Mouse (Mus musculus): ENCODE measurements around the gene Rora.

Rora gene

DNA sequence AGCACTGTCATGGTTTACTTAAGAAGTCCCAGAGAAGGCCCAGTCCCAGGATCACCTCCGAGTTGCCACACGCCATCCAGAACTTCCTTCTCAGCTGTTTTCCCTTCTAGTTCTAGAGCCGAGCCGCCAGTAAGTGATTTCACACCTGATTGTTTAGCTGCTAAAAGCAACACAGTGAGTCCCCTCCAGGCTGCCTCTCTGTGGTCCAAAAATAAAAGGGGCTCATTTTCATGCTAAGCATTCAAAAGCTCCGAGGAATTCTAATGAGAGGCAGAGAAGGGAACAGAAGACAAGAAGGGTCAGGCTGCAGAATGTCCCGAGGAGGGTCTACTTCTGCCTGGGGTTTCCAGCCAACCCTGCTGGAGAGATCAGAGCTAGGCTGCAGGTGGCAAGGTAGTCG, 580.9 kb downstream of the Rora start:
- no peak for DNase-seq (ENCODE audit: low read depth)

GRCm38 (mm10) chr9:69237316-69237715, 583.7 kb downstream of the Rora start:
- no peak for DNase-seq (ENCODE audit: low read depth)

DNA sequence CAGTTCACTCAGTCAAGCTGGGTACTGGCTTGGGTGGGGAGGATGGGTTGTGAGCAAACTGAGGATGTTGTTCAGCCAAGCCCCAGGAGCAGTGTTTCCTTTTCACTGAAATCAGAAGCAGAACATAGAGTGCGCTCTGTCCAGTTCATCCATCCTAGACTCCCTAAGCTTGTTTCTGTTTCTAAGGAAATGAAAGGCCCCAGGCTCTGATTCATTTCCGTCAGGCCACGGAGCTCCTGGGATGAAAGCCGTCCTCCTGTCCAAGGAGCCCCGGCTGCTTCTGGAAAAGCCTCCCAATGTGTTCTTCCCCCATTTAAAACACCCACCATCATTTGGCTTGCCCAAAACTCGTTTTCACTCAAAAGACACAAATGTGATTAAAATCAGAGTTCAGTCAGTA, 589.0 kb downstream of the Rora start:
- no peak for DNase-seq (ENCODE audit: low read depth)

DNA sequence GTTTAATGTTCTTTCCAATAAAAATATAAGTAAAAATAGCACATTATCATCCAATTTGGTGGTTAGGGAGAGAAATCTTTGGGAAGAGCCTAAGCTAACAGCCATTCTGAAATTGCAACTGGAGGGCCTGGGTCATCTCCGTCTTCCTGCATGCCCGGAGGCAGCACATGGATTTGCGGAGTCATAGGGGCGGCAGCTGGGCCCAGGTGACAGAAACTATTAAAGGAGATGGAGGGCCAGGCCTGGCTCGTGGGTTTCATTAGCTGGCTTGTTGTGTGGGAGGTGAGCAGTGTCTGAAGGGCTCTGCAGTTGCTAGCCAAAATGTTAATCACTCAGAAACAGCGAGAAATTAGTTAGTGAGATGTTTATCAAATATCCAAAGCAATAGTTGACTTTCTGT, 590.0 kb downstream of the Rora start:
- no peak for DNase-seq (ENCODE audit: low read depth)

- DNase-seq (ENCODE audit: low read depth), result no peak
Measured at GRCm38 (mm10) chr9:69246225-69246624, 592.6 kb downstream of the Rora start.

GRCm38 (mm10) chr9:69249586-69249985, 596.0 kb downstream of the Rora start:
- DNase-seq (ENCODE audit: low read depth), result no peak

DNA sequence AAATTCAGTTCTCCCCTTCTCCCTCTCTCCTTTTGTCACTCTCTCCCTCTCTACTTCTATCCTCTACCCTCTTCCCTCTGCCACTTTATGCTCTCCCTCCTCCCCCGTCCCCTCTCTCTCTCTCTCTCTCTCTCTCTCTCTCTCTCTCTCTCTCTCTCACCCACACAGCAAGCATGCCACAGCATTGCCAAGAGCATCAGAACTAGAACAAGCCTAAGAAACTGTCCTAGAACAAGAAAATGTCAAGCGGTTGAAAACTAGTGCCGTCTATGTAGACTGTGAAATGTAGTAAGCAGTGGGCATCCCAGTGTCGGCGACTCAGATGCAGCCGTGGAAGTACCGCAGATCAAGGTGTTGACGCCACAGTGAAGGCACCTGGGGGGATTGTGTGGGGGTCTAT, 596.7 kb downstream of the Rora start:
- DNase-seq (ENCODE audit: low read depth), result no peak

DNA sequence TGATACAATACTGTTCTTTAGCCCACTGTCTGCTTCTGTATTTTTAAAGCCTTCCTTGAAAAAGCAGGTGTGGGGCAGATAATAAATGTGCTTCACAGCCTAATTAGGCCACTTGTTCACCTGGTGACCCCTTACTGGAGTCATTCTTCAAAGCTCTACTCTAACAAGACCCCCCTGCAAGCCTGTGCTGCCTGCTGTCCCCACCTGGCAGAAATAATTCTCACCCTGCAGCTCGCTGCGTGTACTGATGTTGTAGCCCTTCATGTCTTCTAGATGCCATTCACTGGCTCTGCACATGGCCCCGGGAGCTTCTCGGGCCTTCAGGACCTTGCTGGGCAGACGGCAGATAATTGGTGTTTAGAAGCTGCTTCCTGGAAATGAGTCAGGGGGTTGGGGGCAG, 604.9 kb downstream of the Rora start:
- DNase-seq (ENCODE audit: low read depth), result no peak

DNA sequence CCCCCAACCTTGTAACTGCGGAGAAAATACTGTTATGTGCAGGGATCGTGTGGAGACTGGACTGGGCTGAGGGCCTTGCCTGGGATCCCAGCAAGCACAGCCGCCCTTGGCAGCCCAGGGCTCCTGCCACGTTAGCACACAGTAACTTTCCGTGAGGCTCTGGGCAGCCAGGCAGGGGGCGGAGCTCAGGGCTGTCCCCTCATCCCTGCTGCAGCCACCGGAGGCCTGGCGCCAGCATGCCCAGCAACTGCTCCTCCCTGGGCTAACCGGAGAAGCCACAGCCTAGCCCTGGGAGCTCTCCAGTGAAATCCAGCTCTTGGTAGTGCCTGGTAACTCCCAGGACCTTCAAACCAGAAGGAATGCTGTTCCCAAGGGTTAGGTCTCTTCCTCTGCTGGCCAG, 605.8 kb downstream of the Rora start:
- DNase-seq (ENCODE audit: low read depth), result no peak

- DNase-seq (ENCODE audit: low read depth), result no peak
Measured at GRCm38 (mm10) chr9:69265151-69265550, 611.6 kb downstream of the Rora start.

- DNase-seq (ENCODE audit: low read depth), result no peak
Measured at GRCm38 (mm10) chr9:69270374-69270773, 616.8 kb downstream of the Rora start.

- DNase-seq (ENCODE audit: low read depth), result no peak
Measured at GRCm38 (mm10) chr9:69270931-69271330, 617.3 kb downstream of the Rora start.

DNA sequence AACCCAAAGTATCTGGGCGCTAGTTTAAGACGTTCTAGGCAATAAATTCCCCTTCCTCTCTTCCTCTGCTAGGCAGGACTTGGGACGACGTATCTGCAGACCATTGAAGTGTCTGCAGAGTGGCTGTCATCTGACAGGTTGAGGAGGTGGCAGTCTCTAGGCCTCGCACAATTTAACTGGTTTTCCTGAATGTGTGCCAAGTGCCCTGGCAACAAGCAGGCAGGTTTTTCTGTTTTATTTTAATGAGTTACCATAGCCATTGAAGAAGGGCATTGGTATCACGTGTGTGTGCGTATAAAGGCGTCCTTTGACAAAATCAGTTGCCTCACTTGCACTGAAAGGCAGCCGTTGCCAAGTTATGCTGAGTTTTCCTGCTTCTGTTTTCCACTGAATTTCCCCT, 619.3 kb downstream of the Rora start:
- no peak for DNase-seq (ENCODE audit: low read depth)

- DNase-seq (ENCODE audit: low read depth), result no peak
Measured at GRCm38 (mm10) chr9:69274766-69275485, 621.3 kb downstream of the Rora start.

DNA sequence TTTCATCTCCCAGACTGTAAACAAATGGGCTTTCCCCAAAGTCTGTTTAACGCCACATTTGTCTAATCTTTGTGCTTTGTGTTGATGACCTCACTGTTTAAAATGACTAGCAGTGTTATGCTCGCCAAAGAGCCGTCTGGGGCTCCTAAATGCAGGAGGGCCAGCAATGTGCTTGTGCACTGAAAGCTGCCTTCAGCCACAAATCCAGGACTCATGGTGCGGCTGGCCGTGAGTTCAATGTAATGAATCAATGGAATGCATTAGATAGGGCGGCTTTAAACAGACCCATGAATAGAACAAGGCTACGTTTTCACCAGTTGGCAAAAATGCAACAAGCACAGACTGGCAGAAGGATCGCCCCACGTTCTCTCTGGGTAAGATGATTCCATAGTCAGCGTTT, 623.7 kb downstream of the Rora start:
- DNase-seq (ENCODE audit: low read depth), result no peak

DNA sequence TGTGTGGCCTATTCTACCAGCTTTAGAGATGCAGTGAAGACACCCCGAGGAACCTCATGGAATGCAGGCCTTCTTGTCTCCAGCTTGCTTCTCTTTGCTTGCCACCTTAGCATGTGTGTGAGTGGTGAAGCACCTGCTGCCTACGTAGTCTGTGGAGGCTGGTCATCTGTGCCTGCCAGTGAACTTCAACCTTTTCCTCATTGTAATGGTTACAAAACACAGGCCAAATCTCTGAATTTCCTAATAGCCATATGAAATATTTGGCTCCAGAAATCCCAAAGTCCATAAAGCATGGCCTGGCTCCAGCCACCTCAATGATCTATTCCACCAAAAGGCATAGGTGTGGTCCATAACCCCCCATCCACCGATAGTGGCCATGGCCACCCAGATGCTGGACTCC, 631.4 kb downstream of the Rora start:
- no peak for DNase-seq (ENCODE audit: low read depth)

DNA sequence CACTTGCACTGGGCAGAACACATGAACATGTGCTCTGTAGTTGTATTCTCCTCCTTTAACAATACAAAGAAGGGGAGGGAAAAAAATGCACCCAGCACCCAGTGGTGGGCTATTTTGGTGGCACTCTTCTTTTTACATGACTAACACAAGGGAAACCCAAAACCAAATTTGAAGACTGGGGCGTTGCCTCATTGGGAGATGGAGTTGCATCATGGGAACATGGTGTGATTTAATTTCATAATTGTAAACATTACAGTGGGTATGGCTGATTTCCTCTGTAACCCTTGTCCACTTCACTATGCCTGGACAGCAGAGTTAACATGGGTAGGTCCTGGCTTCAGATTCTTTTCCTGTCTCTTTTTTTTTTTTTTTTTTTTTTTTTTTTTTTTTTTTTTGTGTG, 634.5 kb downstream of the Rora start:
- no peak for DNase-seq (ENCODE audit: low read depth)

GRCm38 (mm10) chr9:69288586-69288985, 635.0 kb downstream of the Rora start:
- DNase-seq (ENCODE audit: low read depth), result no peak

- no peak for DNase-seq (ENCODE audit: low read depth)
Measured at GRCm38 (mm10) chr9:69289056-69290017, 635.8 kb downstream of the Rora start.

DNA sequence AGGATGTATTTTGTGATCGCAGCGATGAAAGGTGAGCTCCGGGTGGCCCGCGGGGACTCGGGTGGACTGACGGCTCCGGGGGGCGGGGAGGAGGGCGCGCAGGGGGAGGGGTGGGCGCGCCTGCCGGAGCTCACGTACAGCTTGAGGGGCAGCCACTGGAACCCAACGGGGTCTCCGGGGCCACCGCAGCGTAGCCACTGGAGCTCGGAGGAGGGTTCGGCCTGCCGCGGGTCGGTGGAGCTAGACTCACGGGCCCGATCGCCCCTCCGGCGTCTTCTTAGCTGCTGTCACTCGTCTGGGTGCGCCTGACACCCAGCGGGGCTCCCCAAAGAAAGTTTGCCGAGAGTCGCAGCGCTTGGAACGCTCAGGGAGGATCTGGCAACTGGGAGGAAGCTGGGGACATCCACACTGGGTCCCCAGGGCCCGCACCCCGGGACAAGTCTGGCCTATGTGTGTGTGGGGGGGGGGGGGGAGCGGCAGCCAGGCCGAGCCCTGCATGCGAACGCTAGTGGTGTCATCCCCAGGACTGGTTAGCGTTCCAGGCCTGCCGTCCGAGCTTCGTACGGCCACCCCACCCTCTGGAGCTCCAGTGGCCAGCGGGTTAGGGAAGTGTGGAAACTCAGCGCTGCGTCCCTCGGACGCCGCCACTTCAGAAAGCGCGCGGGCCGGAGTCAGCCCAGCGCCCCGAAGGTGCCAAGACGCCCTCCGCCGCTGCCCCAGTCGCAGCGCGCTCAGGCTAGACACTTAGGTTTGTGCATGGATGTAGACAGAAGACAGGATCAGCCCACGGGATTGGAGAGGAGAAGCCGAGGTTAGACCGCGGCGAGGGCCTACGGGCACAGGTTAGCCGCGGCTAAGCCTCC, 636.7 kb downstream of the Rora start:
- DNase-seq (ENCODE audit: low read depth), result no peak

DNA sequence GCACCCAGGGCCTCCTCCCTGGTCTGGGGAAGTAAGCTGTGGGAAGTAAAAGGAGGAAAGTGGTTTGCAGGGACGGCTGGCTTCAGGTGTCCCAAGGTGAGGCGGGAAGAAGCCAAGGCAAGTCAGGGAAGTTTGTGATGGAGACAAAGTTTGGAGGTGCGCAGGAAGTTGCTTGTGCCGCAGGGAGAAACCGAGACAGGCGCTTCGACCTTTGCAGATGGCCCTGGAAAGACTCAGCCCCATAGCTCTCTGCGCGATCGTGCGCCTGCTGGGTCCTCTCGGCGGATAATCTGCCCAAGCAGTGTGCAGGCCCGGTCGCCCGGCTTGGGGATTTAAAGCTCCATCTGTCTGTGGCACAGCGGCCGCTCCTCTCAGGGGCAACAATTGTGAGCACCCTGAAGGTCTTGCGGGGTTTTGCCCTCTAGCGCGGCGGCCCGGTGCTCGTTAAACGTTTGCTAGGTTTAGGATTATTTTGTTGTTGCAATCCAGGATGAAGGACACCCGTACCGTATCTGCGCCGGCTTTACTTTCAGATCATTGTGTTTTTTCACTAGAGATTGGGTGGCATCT, 637.4 kb downstream of the Rora start:
- no peak for DNase-seq (ENCODE audit: low read depth)

DNA sequence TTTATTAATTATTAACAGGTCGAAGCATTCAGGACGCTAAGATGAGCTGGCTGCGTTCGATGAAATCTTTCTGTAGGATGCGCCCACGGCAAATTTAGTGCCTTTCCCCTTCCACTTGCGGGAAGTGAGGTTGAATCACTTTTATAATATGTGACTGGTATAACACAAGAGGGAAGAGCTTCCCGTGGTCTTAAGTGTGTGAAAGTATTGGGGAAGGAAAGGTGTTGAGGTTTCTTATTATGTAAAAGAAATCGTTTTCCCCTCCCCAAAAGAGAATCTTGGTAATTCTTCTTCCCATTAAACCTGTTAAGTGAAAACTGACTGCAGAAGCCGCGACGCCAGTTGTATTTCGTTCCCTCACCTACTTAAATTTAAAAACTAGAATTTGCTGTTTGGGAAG, 637.9 kb downstream of the Rora start:
- no peak for DNase-seq (ENCODE audit: low read depth)
